Mouse (Mus musculus): Measurements from ENCODE around the gene Ptprm.

- TF ChIP-seq CTCF (IDR thresholded peaks at IDR 0.05; ENCODE audit: low read depth) (no peak), EP300 (IDR thresholded peaks at IDR 0.05; ENCODE audit: low read depth) (no peak)
Observed at GRCm38 (mm10) chr17:67351423-67351822, 2.8 kb downstream of the Ptprm start.

All from liver, embryonic 14.5 days (tissue).